Mouse (Mus musculus) hindlimb bud, embryonic 11.5 days (tissue): ENCODE data around the gene Bloc1s3.
"Not testable (repeated sequence)": the region's sequence is repeated elsewhere in the genome, so short reads cannot be mapped to it uniquely, and the experiment has no call there.

Experiments used
- DNase-seq: peaks from one replicate; pipeline ENCODE4 v3.0.0-alpha.2; 2012; ENCODE audit warnings: low read depth, low spot score; ENCODE audit errors: extremely low spot score

The Bloc1s3 gene

GRCm38 (mm10) chr7:19517652-19518365, 9.6 kb upstream of the Bloc1s3 start, which contains the start of gene Nkpd1:
TSS of gene Nkpd1 (plus strand) at chr7:19517838.
- DNase-seq: no peak

- no peak for DNase-seq
Measured at GRCm38 (mm10) chr7:19512353-19512752, 4.2 kb upstream of the Bloc1s3 start.

DNA sequence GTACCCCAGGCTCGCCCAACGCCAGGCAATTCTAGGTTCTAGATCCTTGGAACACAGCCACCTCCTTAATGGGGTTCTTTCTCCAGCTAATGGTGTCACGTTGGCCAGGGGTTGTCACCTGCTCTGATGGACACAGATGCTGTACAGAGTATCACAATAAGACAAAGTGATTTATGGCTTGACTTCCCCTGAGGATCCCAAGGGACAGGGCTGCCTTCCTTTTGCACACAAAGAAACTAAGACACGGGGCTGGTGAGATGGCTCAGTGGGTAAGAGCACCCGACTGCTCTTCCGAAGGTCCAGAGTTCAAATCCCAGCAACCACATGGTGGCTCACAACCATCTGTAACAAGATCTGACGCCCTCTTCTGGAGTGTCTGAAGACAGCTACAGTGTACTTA, 3.8 kb upstream of the Bloc1s3 start:
- not testable (repeated sequence) for DNase-seq

GRCm38 (mm10) chr7:19509786-19510185, 1.6 kb upstream of the Bloc1s3 start:
- no peak for DNase-seq

DNA sequence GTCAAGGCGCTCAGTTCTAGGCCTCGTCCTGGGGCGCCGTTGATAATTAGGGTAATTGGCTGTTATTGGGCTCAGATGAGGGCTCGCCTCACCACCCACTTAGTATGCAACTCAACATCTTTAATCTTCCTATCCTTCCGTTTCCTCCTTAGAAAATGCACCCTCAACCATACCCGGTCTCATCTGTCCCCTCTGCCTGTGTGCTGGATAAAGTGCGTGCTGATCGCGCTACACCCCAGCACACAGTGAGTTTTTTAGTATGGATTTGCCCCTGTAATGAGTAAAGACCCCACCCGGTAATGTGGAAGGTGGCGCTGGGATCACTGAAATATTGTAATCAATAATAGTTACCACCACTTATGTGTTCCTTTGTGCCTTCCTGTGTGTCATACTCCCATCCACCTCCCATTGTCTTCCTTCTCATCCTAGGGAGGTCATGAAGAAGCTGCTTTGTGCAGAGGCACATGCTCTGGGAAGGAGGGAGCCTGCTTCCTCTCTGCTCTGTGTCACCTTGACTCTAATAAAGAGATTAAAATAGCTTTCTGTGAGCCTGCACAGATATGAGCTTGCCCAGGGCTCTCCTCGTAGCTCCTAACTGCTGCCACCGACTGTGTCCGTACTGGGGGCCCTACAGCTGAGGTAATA, 879 bp upstream of the Bloc1s3 start:
- DNase-seq: no peak

DNA sequence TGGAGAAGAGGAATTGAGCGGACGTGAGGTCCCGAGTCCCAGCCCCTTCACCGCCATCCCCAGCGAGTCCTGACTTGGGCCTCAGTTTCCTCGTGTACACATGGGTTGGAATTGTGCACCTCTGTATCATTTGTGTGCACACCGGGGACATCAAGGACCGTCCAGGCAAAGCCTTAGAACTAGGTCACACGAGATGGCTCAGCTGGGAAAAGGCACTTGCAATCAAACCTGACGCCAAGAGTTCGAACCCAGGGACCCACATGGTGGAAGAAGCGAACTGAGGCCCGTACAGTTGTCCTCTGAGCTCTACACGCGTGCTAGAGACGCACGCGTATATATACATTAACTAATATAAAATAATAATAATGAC, 570 bp downstream of the Bloc1s3 start:
- DNase-seq: no peak

DNA sequence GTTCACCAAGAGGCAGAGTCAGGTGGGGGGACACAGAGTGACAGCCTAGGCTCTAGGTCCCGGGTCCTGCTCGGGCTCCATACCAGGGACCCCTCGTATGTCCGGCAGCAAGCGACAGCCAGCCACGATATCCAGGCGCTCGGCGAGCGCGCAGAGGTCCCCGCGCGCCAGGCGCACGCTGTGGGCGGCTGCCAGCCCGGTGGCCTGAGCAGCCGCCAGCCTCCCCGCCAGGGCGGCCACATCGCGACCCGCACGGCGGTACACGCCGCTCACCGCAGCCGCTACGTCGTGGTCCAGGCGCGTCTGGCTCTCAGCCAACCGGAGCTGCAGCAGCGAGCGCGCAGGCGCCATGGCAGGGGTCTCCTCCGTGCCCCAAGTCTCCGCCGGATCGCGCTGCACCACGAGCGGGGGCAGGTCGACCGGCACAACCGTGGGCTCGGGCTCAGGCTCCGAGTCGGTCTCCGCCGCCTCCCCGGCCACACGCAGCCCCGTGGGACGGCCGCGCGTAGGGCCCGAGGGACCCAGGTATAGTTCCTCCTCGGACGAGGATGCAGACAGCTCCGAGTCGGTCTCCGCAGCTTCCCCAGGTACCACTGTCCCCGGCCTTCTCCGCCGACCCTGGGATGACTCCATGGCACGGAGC, 1.1 kb downstream of the Bloc1s3 start:
- no peak for DNase-seq

DNA sequence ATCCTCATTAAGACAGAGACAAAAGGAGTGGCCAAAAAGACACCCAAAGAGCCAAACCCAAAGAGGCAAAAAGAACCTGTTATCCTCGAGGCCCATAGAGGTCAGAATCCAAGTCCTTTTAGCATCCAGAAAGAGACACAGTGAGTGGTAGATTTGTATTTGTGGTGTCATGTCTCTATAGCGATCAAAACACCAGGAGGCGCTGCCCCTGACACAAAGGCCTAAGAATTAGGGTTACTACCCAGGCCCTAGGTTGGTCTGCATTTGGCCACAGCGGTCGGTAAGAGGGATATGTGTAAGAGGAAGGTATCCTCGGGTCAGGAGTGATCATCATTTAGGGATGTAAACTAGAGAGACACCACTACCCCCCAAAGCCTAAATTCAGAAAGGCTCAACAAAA, 1.8 kb downstream of the Bloc1s3 start:
- no peak for DNase-seq

GRCm38 (mm10) chr7:19503481-19504068, 4.6 kb downstream of the Bloc1s3 start:
- no peak for DNase-seq

DNA sequence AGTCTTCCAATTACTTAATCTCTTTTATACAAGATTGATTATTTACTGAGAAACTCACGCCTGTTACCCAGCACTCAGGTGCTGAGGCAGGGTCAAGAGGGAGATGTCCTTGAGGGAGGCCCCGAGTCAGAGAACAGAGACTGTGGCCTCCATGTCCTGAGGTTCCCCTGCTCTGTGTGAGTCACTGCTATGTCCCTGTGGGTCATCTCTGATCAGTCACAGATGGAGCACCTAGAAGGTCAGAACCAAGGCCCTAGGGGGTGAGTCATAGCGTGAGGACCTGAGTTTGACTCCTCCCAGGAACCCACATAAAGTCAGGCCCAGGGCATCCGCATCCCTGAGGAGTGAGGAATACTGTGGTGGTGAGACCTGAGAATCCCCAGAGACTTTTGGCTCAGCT, 6.5 kb downstream of the Bloc1s3 start:
- no peak for DNase-seq

- no peak for DNase-seq
Measured at GRCm38 (mm10) chr7:19500420-19501363, 7.5 kb downstream of the Bloc1s3 start.

- DNase-seq: no peak
Measured at GRCm38 (mm10) chr7:19498326-19498725, 9.8 kb downstream of the Bloc1s3 start.

GRCm38 (mm10) chr7:19496214-19496555, 12.0 kb downstream of the Bloc1s3 start:
- DNase-seq: no peak

GRCm38 (mm10) chr7:19495521-19496213, 12.5 kb downstream of the Bloc1s3 start:
- no peak for DNase-seq

- DNase-seq: no peak
Measured at GRCm38 (mm10) chr7:19494751-19495474, 13.3 kb downstream of the Bloc1s3 start.

DNA sequence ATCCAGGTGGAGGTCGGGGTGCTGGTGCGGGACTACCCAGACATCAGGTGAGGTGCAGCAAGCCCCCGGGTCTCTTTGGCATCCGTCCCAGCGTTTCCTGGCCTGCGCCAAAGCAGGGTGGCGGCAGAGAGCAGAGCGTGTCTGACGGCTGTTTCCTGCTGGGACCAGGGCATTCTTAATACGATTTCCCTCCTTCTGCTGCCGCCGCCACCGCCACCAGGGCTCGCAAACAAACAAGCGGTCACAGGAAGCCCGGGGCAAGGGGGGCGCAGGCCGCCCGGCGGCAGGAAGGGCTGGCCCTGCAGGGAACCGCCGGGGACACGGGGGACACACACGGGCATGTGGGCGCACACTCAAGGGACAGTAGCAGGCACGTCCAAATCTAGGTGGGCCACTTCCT, 16.4 kb downstream of the Bloc1s3 start:
- no peak for DNase-seq

GRCm38 (mm10) chr7:19489525-19489924, 18.6 kb downstream of the Bloc1s3 start:
- no peak for DNase-seq

GRCm38 (mm10) chr7:19486549-19486948, 21.6 kb downstream of the Bloc1s3 start:
- no peak for DNase-seq

GRCm38 (mm10) chr7:19485488-19485887, 22.7 kb downstream of the Bloc1s3 start:
- no peak for DNase-seq

GRCm38 (mm10) chr7:19483281-19483680, 24.9 kb downstream of the Bloc1s3 start:
- DNase-seq: no peak
